Mouse (Mus musculus) CH12.LX (cell line): ENCODE results near the gene Cacna1h.

Experiments used
- CHD2 ChIP-seq: IDR thresholded peaks from 2 replicates; pipeline ENCODE4 v1.6.1; 2011; ENCODE audit warnings: low read length, improper control_type of control experiment
- CTCF ChIP-seq, 2 experiments: IDR thresholded peaks in 1 of 2; conservative IDR thresholded peaks in 1 of 2; 2 replicates each; pipeline ENCODE4 v1.5.1; 2011 to 2012; ENCODE audit warnings: low read depth in 2 of 2, low read length in 2 of 2, improper control_type of control experiment in 1 of 2, inconsistent platforms in 1 of 2, mild to moderate bottlenecking in 1 of 2, moderate library complexity in 1 of 2
- EP300 ChIP-seq: IDR thresholded peaks from 2 replicates; pipeline ENCODE4 v1.6.1; 2011; ENCODE audit warnings: low read length, improper control_type of control experiment
- GABPA ChIP-seq: IDR thresholded peaks from 2 replicates; pipeline ENCODE4 v1.6.1; 2012; ENCODE audit warnings: low read depth, low read length, improper control_type of control experiment, inconsistent platforms; ENCODE audit not compliant: insufficient replicate concordance
- IRF4 ChIP-seq: IDR thresholded peaks from 2 replicates; pipeline ENCODE4 v1.6.1; 2014; ENCODE audit warnings: low read depth, mild to moderate bottlenecking, inconsistent platforms, low read length, improper control_type of control experiment
- MAX ChIP-seq: IDR thresholded peaks from 2 replicates; pipeline ENCODE4 v1.6.1; 2011; ENCODE audit warnings: low read length, improper control_type of control experiment
- MXI1 ChIP-seq: IDR thresholded peaks from 2 replicates; pipeline ENCODE4 v1.6.1; 2011; ENCODE audit warnings: mild to moderate bottlenecking, low read depth, low read length, improper control_type of control experiment
- POLR2A ChIP-seq: IDR thresholded peaks from 2 replicates; pipeline ENCODE4 v1.6.1; 2011; ENCODE audit warnings: low read depth, mild to moderate bottlenecking, improper control_type of control experiment, low read length
- POLR2AphosphoS2 ChIP-seq: IDR thresholded peaks from 2 replicates; pipeline ENCODE4 v1.6.1; 2011; ENCODE audit warnings: low read depth, low read length, improper control_type of control experiment

DNA sequence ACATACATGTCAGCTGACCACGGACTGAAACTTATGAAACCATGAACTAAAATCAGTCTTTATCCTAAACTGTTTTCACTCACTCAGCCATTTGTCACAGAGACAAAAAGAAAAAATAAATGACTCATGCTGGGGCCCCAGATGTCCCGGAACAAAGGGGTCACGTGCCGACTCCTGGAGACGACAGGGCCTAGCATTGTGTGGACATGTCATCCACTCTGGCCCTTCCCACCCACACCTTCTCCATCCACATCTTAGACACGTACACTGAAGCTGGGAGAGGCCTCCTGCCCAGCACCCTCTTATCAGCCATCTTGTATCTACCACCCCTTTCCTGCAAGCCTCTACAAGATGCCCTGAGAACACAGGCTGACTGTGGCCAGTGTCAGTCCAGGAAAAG is 15.6 kb downstream of the Cacna1h start:
- TF ChIP-seq MXI1 (no peak), CTCF (conservative IDR thresholded peaks at IDR 0.05 in 1 of 2, IDR thresholded peaks at IDR 0.05 in 1 of 2; ENCODE audit: low read depth in 2 of 2, low read length in 2 of 2) (no peak), GABPA (no peak), POLR2A (no peak), EP300 (no peak), CHD2 (no peak), MAX (no peak), IRF4 (no peak), POLR2AphosphoS2 (no peak)
